ENCODE assay signal across 20 mouse cellular contexts in the genomic region with DNA sequence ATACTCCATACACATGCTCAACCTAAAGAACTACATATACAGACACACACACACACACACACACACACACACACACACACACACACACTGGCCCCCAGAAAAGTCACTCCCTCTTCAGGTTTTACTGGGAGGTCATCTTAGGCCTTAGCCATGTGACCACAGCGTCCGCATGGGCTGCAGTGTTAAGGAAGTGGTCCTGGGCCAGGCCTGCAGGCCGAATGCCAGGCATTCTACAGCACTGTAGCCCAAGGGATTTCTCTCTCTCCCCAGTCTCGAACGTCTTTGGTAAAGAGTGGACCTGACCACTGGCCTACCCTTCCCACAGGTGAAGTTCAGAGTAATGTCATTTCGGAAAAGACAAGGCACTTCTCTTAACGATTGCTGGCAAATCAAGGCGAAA. TPM values are rescaled to one million over a fixed set of nuclear protein-coding genes. Genes with fewer than 3 reads are reported as not detected.
DNase-seq lines count a peak whose midpoint lies in the region; ATAC-seq and TF ChIP-seq lines count a peak whose summit lies in the region.
"Had no signal": no experiment of that assay in that cellular context is flagged by ENCODE, and none has a peak within 500 bp of the region (broad histone marks: within the 10 kb centered on the region; RNA-seq: fewer than 3 reads in every experiment).

No protein-coding gene starts in this region.

- WGBS in heart, postnatal 0 days, result 59% methylated on average over 8 of the region's 8 CpGs
- WGBS in lung, embryonic 15.5 days, result 70% methylated on average over 8 of the region's 8 CpGs

- peak; percentile 11; the same call in 1 of the 2 replicates for TF ChIP-seq EP300 in heart, postnatal 0 days (IDR thresholded peaks at IDR 0.05; ENCODE audit: low read depth)

- H3K4me2 ChIP-seq in heart, postnatal 0 days (ENCODE audit: low read depth, low read length), result no peak overlapping the region
- H3K4me2 ChIP-seq in lung, embryonic 15.5 days, result no peak overlapping the region
- H3K4me2 ChIP-seq: embryonic facial prominence, embryonic 15.5 days; heart, embryonic 11.5 days; hindbrain, embryonic 15.5 days; intestine, embryonic 15.5 days; midbrain, embryonic 12.5 days; neural tube, embryonic 12.5 days had no signal

- 0 out of 2 replicates have a peak, but pooled peaks have one; percentile 25 for ATAC-seq in heart, postnatal 0 days (ENCODE audit: insufficient read depth, low read depth)
- ATAC-seq in lung, embryonic 15.5 days (ENCODE audit: borderline replicate concordance, extremely low read depth, low FRiP score, low TSS enrichment), result no peak
- ATAC-seq: intestine, embryonic 15.5 days had no signal

- peaks cover 5% of the 10 kb centered on the region; the same call in 1 of the 2 replicates for H3K4me1 ChIP-seq in heart, postnatal 0 days (ENCODE audit: control insufficient read depth, insufficient read depth)
- H3K4me1 ChIP-seq in lung, embryonic 15.5 days, result peaks cover 19% of the 10 kb centered on the region
- H3K4me1 ChIP-seq: midbrain, embryonic 12.5 days; neural tube, embryonic 12.5 days had no signal

- no peak overlapping the region for H3K4me3 ChIP-seq in heart, postnatal 0 days (ENCODE audit: low read depth, low read length)
- H3K4me3 ChIP-seq in layer of hippocampus, adult 2 months, result no peak overlapping the region
- no peak overlapping the region for H3K4me3 ChIP-seq in lung, embryonic 15.5 days
- H3K4me3 ChIP-seq: embryonic facial prominence, embryonic 15.5 days; hindbrain, embryonic 15.5 days; intestine, embryonic 15.5 days; midbrain, embryonic 12.5 days; neural tube, embryonic 12.5 days had no signal

- H3K27me3 ChIP-seq in heart, postnatal 0 days (ENCODE audit: control insufficient read depth, insufficient read depth, low read length), result no peaks in the 10 kb centered on the region
- H3K27me3 ChIP-seq in lung, embryonic 15.5 days, result no peaks in the 10 kb centered on the region
- H3K27me3 ChIP-seq: embryonic facial prominence, embryonic 15.5 days; hindbrain, embryonic 15.5 days; intestine, embryonic 15.5 days; midbrain, embryonic 12.5 days; neural tube, embryonic 12.5 days had no signal

- H3K36me3 ChIP-seq in heart, postnatal 0 days (replicated peaks; ENCODE audit: control insufficient read depth, insufficient read depth, low read length), result no peaks in the 10 kb centered on the region
- H3K36me3 ChIP-seq in lung, embryonic 15.5 days, result no peaks in the 10 kb centered on the region
- H3K36me3 ChIP-seq: embryonic facial prominence, embryonic 15.5 days; hindbrain, embryonic 15.5 days; intestine, embryonic 15.5 days; midbrain, embryonic 12.5 days; neural tube, embryonic 12.5 days had no signal

- intact Hi-C loops in heart, postnatal 25 days (cut with DNase I), result no loop called here

- no peak for TF ChIP-seq CTCF in heart, postnatal 0 days (IDR thresholded peaks at IDR 0.05; ENCODE audit: low read depth)
- no peak for TF ChIP-seq CTCF in layer of hippocampus, adult 2 months (conservative IDR thresholded peaks at IDR 0.05)

- no peak for DNase-seq in heart, postnatal 0 days (ENCODE audit: low spot score)
- DNase-seq in heart, postnatal 25 days (ENCODE audit: low spot score), result no peak
- DNase-seq in layer of hippocampus, adult 2 months (ENCODE audit: low spot score in 2 of 2), result no peak
- DNase-seq in layer of hippocampus, postnatal 36 days, result no peak
- DNase-seq in left cerebral cortex, adult 8-10 months (ENCODE audit: low spot score in 2 of 2), result no peak
- DNase-seq in cerebellum, adult 18-20 months, result no peak
- DNase-seq: cerebellum, adult 9-11 months; forebrain, postnatal 0 days; gastrocnemius, postnatal 10 days; heart, postnatal 36 days; liver; right cerebral cortex, adult 18-20 months; thymus, postnatal 14 days had no signal

- no peak overlapping the region for H3K9ac ChIP-seq in heart, postnatal 0 days (replicated peaks; ENCODE audit: low read depth, low read length)
- H3K9ac ChIP-seq in lung, embryonic 15.5 days, result no peak overlapping the region
- H3K9ac ChIP-seq: embryonic facial prominence, embryonic 15.5 days; forebrain, postnatal 0 days; hindbrain, embryonic 15.5 days; intestine, embryonic 15.5 days; midbrain, embryonic 12.5 days; neural tube, embryonic 12.5 days had no signal

- no peak overlapping the region for H3K27ac ChIP-seq in heart, postnatal 0 days (ENCODE audit: low read depth)
- peak overlapping the region; percentile 64; the same call in 1 of the 2 replicates for H3K27ac ChIP-seq in layer of hippocampus, adult 2 months
- peak overlapping the region; percentile 66 for H3K27ac ChIP-seq in lung, embryonic 15.5 days
- H3K27ac ChIP-seq: embryonic facial prominence, embryonic 15.5 days; hindbrain, embryonic 15.5 days; intestine, embryonic 15.5 days; midbrain, embryonic 12.5 days; neural tube, embryonic 12.5 days had no signal

- no peaks in the 10 kb centered on the region for H3K9me3 ChIP-seq in heart, postnatal 0 days (replicated peaks; ENCODE audit: control insufficient read depth, low read length)
- no peaks in the 10 kb centered on the region for H3K9me3 ChIP-seq in lung, embryonic 15.5 days
- H3K9me3 ChIP-seq: embryonic facial prominence, embryonic 15.5 days; hindbrain, embryonic 15.5 days; intestine, embryonic 15.5 days; midbrain, embryonic 12.5 days; neural tube, embryonic 12.5 days had no signal

RNA-seq across cellular contexts. Expression of gene Gata2, which starts 47.1 kb away (rescaled TPM):
- total RNA-seq in heart, postnatal 0 days (2014; rRNA removed; ENCODE audit: low replicate concordance), result 17.7 and 19.6 TPM in 2 replicates
- 13.7 and 16.0 TPM in 2 replicates for polyA plus RNA-seq in heart, postnatal 0 days (2015; fragmentation: Nextera tagmentation; extraction: Ambion mirVana)
- 10 to 100 TPM; 17.0 to 19.8 TPM for total RNA-seq in heart, postnatal 25 days (2021)
- 1 to 10 TPM; 6.8 to 7.7 TPM for total RNA-seq in layer of hippocampus, adult 2 months (2021)
- 1 to 10 TPM; 3.7 to 7.8 TPM for total RNA-seq in layer of hippocampus, postnatal 36 days (2021)
- polyA plus RNA-seq in lung, embryonic 15.5 days (2015; fragmentation: Nextera tagmentation; extraction: Ambion mirVana), result 17.5 and 17.9 TPM in 2 replicates
- 1 to 10 TPM; 4.4 to 6.8 (median 6.2) TPM for total RNA-seq in left cerebral cortex, adult 8-10 months (2022)
